Mouse (Mus musculus) bone marrow, adult 2 months (tissue): ENCODE measurements around the gene 4930404N11Rik.

Experiments
- CTCF ChIP-seq: fragments of 200-500 bp; IDR thresholded peaks from 2 replicates; pipeline ENCODE4 v1.5.1; 2011; ENCODE audit warnings: low read length, control low read depth; ENCODE audit not compliant: control insufficient read depth, insufficient read depth
- POLR2A ChIP-seq: fragments of 200-500 bp; IDR thresholded peaks from 2 replicates; pipeline ENCODE4 v1.6.1; 2011; ENCODE audit warnings: low read depth, mild to moderate bottlenecking, control low read depth, low read length, borderline replicate concordance; ENCODE audit not compliant: control insufficient read depth

- TF ChIP-seq CTCF = no peak
- TF ChIP-seq POLR2A = no peak
These were observed 42.2 kb upstream of the 4930404N11Rik start for GRCm38 (mm10) chr10:81407539-81408423.
